Mouse (Mus musculus) left cerebral cortex, adult 18-20 months (tissue): ENCODE measurements at regions not wholly inside any gene's neighbourhood (a gene's known extent, or its start where the extent isn't known, plus 50 kb on each side); places are given as distances from the start of the nearest gene placed in this dataset.

Experiments
- DNase-seq, 2 experiments: peaks; one replicate each; pipeline ENCODE4 v3.0.0; 2021 to 2022; ENCODE audit warnings: low spot score in 2 of 2, mixed read lengths in 1 of 2

GRCm38 (mm10) chr2:118015182-118015581 is 96.5 kb upstream of the Thbs1 start:
- DNase-seq = no peak

GRCm38 (mm10) chr2:118025829-118026735 is 85.6 kb upstream of the Thbs1 start:
- DNase-seq = no peak

GRCm38 (mm10) chr2:118028881-118029280 is 82.8 kb upstream of the Thbs1 start:
- DNase-seq = no peak

GRCm38 (mm10) chr2:118029470-118030108 is 82.1 kb upstream of the Thbs1 start:
- DNase-seq = no peak

GRCm38 (mm10) chr2:118031662-118032061 is 80.0 kb upstream of the Thbs1 start:
- no peak for DNase-seq

- no peak for DNase-seq
Observed at GRCm38 (mm10) chr2:118033377-118033776, 78.3 kb upstream of the Thbs1 start.

GRCm38 (mm10) chr2:118034026-118034425 is 77.7 kb upstream of the Thbs1 start:
- DNase-seq = no peak

- no peak for DNase-seq
Observed at GRCm38 (mm10) chr2:118035333-118035732, 76.3 kb upstream of the Thbs1 start.

GRCm38 (mm10) chr2:118038859-118039818 is 72.5 kb upstream of the Thbs1 start:
- DNase-seq = peak in 1 of 2 experiments; percentile 17

- DNase-seq = no peak
Observed at GRCm38 (mm10) chr2:118039819-118040206, 71.9 kb upstream of the Thbs1 start.

- no peak for DNase-seq
Observed at GRCm38 (mm10) chr2:118042380-118043055, 69.2 kb upstream of the Thbs1 start.

- DNase-seq = no peak
Observed at GRCm38 (mm10) chr2:118044666-118045065, 67.0 kb upstream of the Thbs1 start.

GRCm38 (mm10) chr2:118050326-118050725 is 61.4 kb upstream of the Thbs1 start:
- DNase-seq = no peak

- no peak for DNase-seq
Observed at GRCm38 (mm10) chr2:118051610-118052009, 60.1 kb upstream of the Thbs1 start.

- no peak for DNase-seq
Observed at GRCm38 (mm10) chr2:118053512-118053911, 58.2 kb upstream of the Thbs1 start.

GRCm38 (mm10) chr2:118058654-118059395 is 52.9 kb upstream of the Thbs1 start:
- DNase-seq = no peak

- no peak for DNase-seq
Observed at GRCm38 (mm10) chr2:118061291-118061690, 50.4 kb upstream of the Thbs1 start.
